Comparison of ENCODE assay signal across 7 mouse cellular contexts in the genomic region with DNA sequence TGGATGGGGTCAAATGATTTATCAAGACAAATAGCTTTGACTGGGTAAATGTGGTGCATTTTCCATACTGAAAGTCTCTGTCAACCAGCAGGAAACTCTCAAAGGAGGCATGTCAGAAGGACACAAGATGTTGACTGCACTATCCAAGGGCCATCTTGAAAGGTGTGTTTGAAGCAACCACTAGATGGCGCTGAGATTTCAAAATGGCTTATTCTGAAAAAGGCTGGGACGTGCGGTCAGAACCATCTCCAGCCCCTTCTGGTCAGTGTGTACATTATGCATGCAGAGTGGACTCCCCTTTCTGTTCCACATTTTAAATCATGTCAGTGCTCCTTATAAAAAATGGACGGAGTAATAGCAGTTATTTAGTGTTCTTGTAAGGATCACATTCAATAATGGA.
DNase-seq lines count a peak whose midpoint lies in the region; ATAC-seq and TF ChIP-seq lines count a peak whose summit lies in the region.

No protein-coding gene starts in this region.

- WGBS in forebrain, postnatal 0 days = 7% methylated on average over 4 of the region's 4 CpGs
- WGBS in thymus, adult 2 months = 13% methylated on average over 4 of the region's 4 CpGs

- peak; percentile 70 for TF ChIP-seq CTCF in forebrain, postnatal 0 days (IDR thresholded peaks at IDR 0.05; ENCODE audit: low read depth)
- no peak for TF ChIP-seq CTCF in thymus, adult 2 months (IDR thresholded peaks at IDR 0.05; ENCODE audit: borderline replicate concordance, control insufficient read depth, extremely low read depth, insufficient read depth, low read length, poor library complexity)

- ATAC-seq in forebrain, postnatal 0 days = no peak

- H3K9me3 ChIP-seq in forebrain, postnatal 0 days (ENCODE audit: low read length) = no peaks in the 10 kb centered on the region

- H3K27ac ChIP-seq in forebrain, postnatal 0 days (ENCODE audit: low read depth, low read length) = no peak overlapping the region
- H3K27ac ChIP-seq in thymus, adult 2 months (ENCODE audit: control insufficient read depth, insufficient read depth, low read length) = no peak overlapping the region

- no peaks in the 10 kb centered on the region for H3K36me3 ChIP-seq in forebrain, postnatal 0 days (ENCODE audit: insufficient read depth)
- no peaks in the 10 kb centered on the region for H3K36me3 ChIP-seq in thymus, adult 2 months (ENCODE audit: control insufficient read depth, insufficient read depth, low read length)

- no peak overlapping the region for H3K4me2 ChIP-seq in forebrain, postnatal 0 days (ENCODE audit: low read depth)

- H3K4me3 ChIP-seq in forebrain, postnatal 0 days (ENCODE audit: low read depth, low read length) = no peak overlapping the region
- H3K4me3 ChIP-seq in thymus, adult 2 months (ENCODE audit: control insufficient read depth, insufficient read depth, low read length) = no peak overlapping the region

- TF ChIP-seq POLR2A in thymus, adult 2 months (IDR thresholded peaks at IDR 0.05; ENCODE audit: control insufficient read depth, extremely low read depth, insufficient read depth, low read length, poor library complexity) = no peak

- H3K4me1 ChIP-seq in forebrain, postnatal 0 days (ENCODE audit: insufficient read depth) = no peaks in the 10 kb centered on the region
- no peaks in the 10 kb centered on the region for H3K4me1 ChIP-seq in thymus, adult 2 months (replicated peaks; ENCODE audit: control insufficient read depth, insufficient read depth, low read length)

- DNase-seq in thymus, postnatal 0 days (ENCODE audit: low spot score) = peak; percentile 8
- no peak for DNase-seq in thymus, postnatal 36 days
- peak; percentile 65 for DNase-seq in brain, adult 2 months (ENCODE audit: low read depth, low spot score)
- DNase-seq in forebrain, postnatal 0 days = peak; percentile 61
- DNase-seq in layer of hippocampus, adult 8-10 months (ENCODE audit: low spot score in 2 of 2) = peak; percentile 17 to 32
- DNase-seq in lung, postnatal 25 days (ENCODE audit: low spot score) = peak; percentile 35
- no peak for DNase-seq in thymus, adult 2 months

- no peaks in the 10 kb centered on the region for H3K27me3 ChIP-seq in forebrain, postnatal 0 days (ENCODE audit: insufficient read depth, low read length)
- H3K27me3 ChIP-seq in thymus, adult 2 months (ENCODE audit: control insufficient read depth, insufficient read depth, low read length) = no peaks in the 10 kb centered on the region

- H3K9ac ChIP-seq in forebrain, postnatal 0 days = no peak overlapping the region

Comparison
In these comparisons a context has a peak if more than half of its experiments do, and no peak if none do; other contexts are left out.
1. DNase-seq: peak in thymus, postnatal 0 days (single experiment), brain, adult 2 months (single experiment), forebrain, postnatal 0 days (single experiment), layer of hippocampus, adult 8-10 months (2 of 2) and lung, postnatal 25 days (single experiment); none in thymus, postnatal 36 days (0 of 2) and thymus, adult 2 months (single experiment).